Mouse (Mus musculus): ENCODE measurements around the gene Prdm16. TPM values are rescaled to one million over a fixed set of nuclear protein-coding genes. Genes with fewer than 3 reads are reported as not detected.

Gene Prdm16
- polyA plus RNA-seq, 1 experiment from 2014 or later: 11.8 TPM

DNA sequence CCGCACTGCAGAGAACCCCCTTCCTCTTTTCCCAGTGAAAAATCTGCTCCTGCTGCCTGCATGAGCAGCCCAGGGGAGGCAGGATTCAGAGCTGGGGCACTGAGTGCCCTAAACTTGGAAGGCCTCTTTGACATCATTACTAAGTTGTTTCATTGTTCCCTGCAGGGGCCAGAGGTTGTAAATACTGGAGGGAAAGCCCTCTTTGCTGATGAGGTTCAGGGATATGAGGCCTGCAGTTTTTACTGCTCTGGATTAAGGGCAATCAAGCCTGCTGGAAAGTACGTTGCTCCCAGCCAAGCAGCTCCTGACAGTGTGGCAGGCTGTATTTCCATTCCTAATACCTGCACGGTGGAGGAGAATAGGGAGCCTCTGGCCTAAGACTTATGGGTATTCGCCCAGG lies 221.8 kb downstream of the Prdm16 start:
- WGBS: 52% methylated on average over 4 of the region's 4 CpGs
- Histone ChIP-seq H3K27me3 (ENCODE audit: control insufficient read depth, insufficient read depth, low read depth, low read length) (no peaks in the 10 kb centered on the region), H3K27ac (ENCODE audit: low read length) (no peak overlapping the region)

DNA sequence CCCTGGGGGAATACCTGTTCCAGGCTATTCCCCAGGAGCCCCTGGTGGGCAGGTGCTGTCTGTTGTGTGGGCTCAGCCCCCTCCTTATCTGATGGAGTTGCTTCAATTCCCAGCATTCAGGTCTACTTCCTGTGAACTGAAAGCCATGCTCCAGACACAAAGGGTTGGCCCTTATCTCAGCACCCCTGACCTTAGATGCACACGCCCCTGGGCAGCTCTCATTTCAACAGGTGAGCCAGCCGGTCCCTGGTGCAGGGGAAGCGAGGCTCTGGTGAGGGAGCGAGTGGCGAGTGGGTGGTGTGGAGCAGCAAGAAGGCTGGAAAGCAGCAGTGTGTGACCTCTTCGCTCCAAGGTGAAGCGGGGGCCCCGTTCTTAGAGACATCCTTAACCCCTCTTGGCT lies 226.1 kb downstream of the Prdm16 start:
- Histone ChIP-seq H3K27ac (ENCODE audit: low read length) (no peak overlapping the region), H3K27me3 (ENCODE audit: control insufficient read depth, insufficient read depth, low read depth, low read length) (no peaks in the 10 kb centered on the region; the same call in 1 of the 2 replicates), H3K9ac (ENCODE audit: low read depth, low read length) (no peak overlapping the region), H3K36me3 (ENCODE audit: control insufficient read depth, insufficient read depth, low read length) (no peaks in the 10 kb centered on the region), H3K9me3 (replicated peaks; ENCODE audit: control insufficient read depth, low read length, poor library complexity, severe bottlenecking) (no peaks in the 10 kb centered on the region), H3K4me1 (ENCODE audit: control insufficient read depth, insufficient read depth, low read length) (peaks cover 6% of the 10 kb centered on the region; the same call in 1 of the 2 replicates), H3K4me3 (ENCODE audit: low read depth, low read length) (no peak overlapping the region), H3K4me2 (ENCODE audit: low read length) (no peak overlapping the region)
- ATAC-seq: no peak
- WGBS: 70% methylated on average over 8 of the region's 8 CpGs

More for the DNA sequence above, 221.8 kb downstream of the Prdm16 start:
- Histone ChIP-seq H3K9me3 (replicated peaks; ENCODE audit: control insufficient read depth, low read length, poor library complexity, severe bottlenecking) (no peaks in the 10 kb centered on the region), H3K9ac (ENCODE audit: low read depth, low read length) (no peak overlapping the region), H3K4me3 (ENCODE audit: low read depth, low read length) (no peak overlapping the region), H3K36me3 (ENCODE audit: control insufficient read depth, insufficient read depth, low read length) (no peaks in the 10 kb centered on the region), H3K4me1 (ENCODE audit: control insufficient read depth, insufficient read depth, low read length) (peaks cover 6% of the 10 kb centered on the region; the same call in 1 of the 2 replicates), H3K4me2 (ENCODE audit: low read length) (no peak overlapping the region)
- no peak for ATAC-seq

DNA sequence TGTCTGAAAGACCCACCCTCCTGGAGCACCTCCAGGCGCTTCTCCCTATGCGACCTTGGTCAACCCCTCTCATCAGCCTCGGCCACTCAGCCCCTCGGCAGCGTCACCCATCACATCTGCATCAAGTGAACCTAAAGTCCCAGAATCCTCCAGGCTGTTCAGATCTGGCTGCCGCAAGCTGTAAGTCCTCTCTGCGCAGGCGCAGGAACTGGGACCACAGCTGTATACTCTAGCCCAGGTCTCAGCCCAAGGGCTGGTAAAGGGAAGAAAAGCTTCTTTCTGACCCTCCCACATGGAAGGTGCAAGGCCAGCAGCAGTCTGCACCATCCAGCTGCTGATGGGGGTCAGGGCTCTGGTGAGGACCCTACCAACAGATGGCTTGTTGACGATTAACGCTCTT lies 226.8 kb downstream of the Prdm16 start:
- ATAC-seq: peak; percentile 19; the same call in 1 of the 2 replicates
- Histone ChIP-seq H3K27me3 (ENCODE audit: control insufficient read depth, insufficient read depth, low read depth, low read length) (no peaks in the 10 kb centered on the region; the same call in 1 of the 2 replicates), H3K4me2 (ENCODE audit: low read length) (no peak overlapping the region), H3K9ac (ENCODE audit: low read depth, low read length) (no peak overlapping the region), H3K4me1 (ENCODE audit: control insufficient read depth, insufficient read depth, low read length) (peaks cover 6% of the 10 kb centered on the region; the same call in 1 of the 2 replicates), H3K9me3 (replicated peaks; ENCODE audit: control insufficient read depth, low read length, poor library complexity, severe bottlenecking) (no peaks in the 10 kb centered on the region), H3K4me3 (ENCODE audit: low read depth, low read length) (no peak overlapping the region), H3K27ac (ENCODE audit: low read length) (no peak overlapping the region), H3K36me3 (ENCODE audit: control insufficient read depth, insufficient read depth, low read length) (no peaks in the 10 kb centered on the region)
- WGBS: 79% methylated on average over 10 of the region's 10 CpGs

DNA sequence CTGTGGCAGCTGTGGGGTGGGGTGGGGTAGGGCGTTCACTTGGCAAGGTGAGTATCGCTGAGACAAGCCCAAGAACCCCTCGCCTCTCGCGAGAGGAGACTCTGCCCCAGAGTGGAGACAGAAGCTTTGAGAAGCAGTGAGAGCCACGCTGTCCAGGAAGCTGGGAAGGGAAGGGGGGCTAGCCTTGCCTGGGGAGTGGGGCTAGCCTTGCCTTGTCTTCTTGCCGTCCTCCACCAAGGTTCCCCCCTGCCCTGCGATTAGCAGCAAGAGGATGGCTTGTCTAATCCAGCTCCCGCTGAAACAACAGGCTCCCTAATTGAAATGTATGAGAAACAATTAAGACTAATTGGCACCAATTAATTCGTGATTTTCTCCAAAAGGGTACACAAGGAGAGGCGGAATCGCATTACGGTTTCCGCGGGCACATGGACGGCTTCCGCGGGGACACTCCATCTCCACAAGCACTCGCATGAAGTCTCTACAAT lies 227.4 kb downstream of the Prdm16 start:
- WGBS: 44% methylated on average over 19 of the region's 19 CpGs
- H3K4me2 ChIP-seq (ENCODE audit: low read length): no peak overlapping the region
- no peaks in the 10 kb centered on the region; the same call in 1 of the 2 replicates for H3K27me3 ChIP-seq (ENCODE audit: control insufficient read depth, insufficient read depth, low read depth, low read length)
- peaks cover 6% of the 10 kb centered on the region; the same call in 1 of the 2 replicates for H3K4me1 ChIP-seq (ENCODE audit: control insufficient read depth, insufficient read depth, low read length)
- ATAC-seq: no peak
- no peaks in the 10 kb centered on the region for H3K9me3 ChIP-seq (replicated peaks; ENCODE audit: control insufficient read depth, low read length, poor library complexity, severe bottlenecking)
- no peak overlapping the region for H3K4me3 ChIP-seq (ENCODE audit: low read depth, low read length)
- H3K9ac ChIP-seq (ENCODE audit: low read depth, low read length): no peak overlapping the region
- H3K27ac ChIP-seq (ENCODE audit: low read length): no peak overlapping the region
- H3K36me3 ChIP-seq (ENCODE audit: control insufficient read depth, insufficient read depth, low read length): no peaks in the 10 kb centered on the region

DNA sequence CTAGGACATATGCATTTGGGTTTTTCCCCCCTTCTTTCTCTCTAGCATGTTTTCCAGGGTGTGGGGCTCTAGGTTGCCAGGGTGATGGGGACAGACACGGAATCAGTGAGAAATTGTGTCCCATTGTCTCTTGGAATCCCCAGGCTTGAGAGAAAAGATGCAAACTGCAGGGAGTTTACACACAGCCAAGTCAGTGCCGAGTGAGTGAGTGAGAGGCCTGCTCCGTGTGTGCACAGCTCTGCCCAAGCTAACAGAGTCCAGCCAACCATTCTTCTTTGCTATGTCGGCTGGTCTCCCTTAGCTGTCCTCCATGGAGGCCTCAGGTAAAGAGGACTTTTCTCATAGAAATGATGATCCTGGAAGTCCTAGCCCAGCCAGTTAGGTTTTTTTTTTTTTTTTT lies 233.7 kb downstream of the Prdm16 start:
- no peaks in the 10 kb centered on the region for H3K9me3 ChIP-seq (replicated peaks; ENCODE audit: control insufficient read depth, low read length, poor library complexity, severe bottlenecking)
- no peak for ATAC-seq
- 0 out of 2 replicates have a peak, but pooled peaks cover 5% of the 10 kb centered on the region for H3K4me1 ChIP-seq (ENCODE audit: control insufficient read depth, insufficient read depth, low read length)
- H3K4me2 ChIP-seq (ENCODE audit: low read length): no peak overlapping the region
- no peak overlapping the region for H3K27ac ChIP-seq (ENCODE audit: low read length)
- no peaks in the 10 kb centered on the region; the same call in 1 of the 2 replicates for H3K27me3 ChIP-seq (ENCODE audit: control insufficient read depth, insufficient read depth, low read depth, low read length)
- no peak overlapping the region for H3K4me3 ChIP-seq (ENCODE audit: low read depth, low read length)
- 10% methylated on average over 4 of the region's 4 CpGs for WGBS
- H3K9ac ChIP-seq (ENCODE audit: low read depth, low read length): no peak overlapping the region
- no peaks in the 10 kb centered on the region for H3K36me3 ChIP-seq (ENCODE audit: control insufficient read depth, insufficient read depth, low read length)

DNA sequence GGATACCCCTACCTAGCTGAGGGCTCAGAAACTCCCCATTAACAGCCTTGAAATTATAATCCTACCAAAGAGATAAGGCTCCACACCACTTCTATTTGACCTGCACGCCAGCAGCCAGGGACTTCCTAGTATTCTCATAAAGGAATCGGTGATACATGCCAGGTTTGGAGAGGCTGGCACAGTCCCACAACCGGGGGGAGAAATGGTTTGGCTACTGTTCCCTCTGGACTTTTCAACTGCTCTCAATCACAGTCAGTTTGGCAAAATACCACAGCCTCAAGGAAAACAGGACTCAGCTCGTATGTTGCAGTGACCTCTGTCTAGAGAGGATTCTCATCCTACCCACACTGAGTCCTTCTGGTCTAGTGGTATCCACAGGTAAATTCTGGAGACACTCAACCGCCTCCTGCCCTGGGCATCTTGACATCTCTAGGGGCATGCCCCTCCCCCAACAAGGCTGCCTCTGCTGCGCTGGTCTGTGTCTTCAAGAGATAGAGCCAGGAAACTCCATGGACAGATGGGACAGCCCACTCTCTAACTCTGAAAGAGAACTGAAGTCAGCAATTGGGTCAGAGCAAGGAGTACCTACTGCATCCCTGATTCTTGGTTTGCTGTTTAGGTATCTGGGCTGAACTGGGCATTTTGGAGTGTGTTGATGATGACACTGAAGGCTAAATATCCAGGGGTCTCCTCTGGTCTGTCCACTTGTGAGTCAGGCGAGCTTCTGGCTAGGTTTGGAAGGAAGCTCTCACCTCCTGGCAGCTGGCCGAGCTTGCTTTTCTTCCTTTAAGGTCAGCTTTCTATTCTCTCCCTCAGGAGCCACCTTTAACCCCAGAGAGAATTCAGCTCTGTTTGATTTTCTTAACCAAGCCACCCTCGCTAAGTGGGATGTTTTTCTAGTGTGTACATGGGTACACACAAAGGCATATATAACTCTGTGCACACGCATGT lies 234.4 kb downstream of the Prdm16 start:
- H3K36me3 ChIP-seq (ENCODE audit: control insufficient read depth, insufficient read depth, low read length): no peaks in the 10 kb centered on the region
- H3K4me3 ChIP-seq (ENCODE audit: low read depth, low read length): no peak overlapping the region
- H3K27me3 ChIP-seq (ENCODE audit: control insufficient read depth, insufficient read depth, low read depth, low read length): no peaks in the 10 kb centered on the region
- ATAC-seq: no peak
- no peaks in the 10 kb centered on the region for H3K9me3 ChIP-seq (replicated peaks; ENCODE audit: control insufficient read depth, low read length, poor library complexity, severe bottlenecking)
- H3K4me1 ChIP-seq (ENCODE audit: control insufficient read depth, insufficient read depth, low read length): 0 out of 2 replicates have a peak, but pooled peaks cover 5% of the 10 kb centered on the region
- H3K27ac ChIP-seq (ENCODE audit: low read length): no peak overlapping the region
- no peak overlapping the region for H3K9ac ChIP-seq (ENCODE audit: low read depth, low read length)
- WGBS: 51% methylated on average over 10 of the region's 10 CpGs
- H3K4me2 ChIP-seq (ENCODE audit: low read length): no peak overlapping the region

DNA sequence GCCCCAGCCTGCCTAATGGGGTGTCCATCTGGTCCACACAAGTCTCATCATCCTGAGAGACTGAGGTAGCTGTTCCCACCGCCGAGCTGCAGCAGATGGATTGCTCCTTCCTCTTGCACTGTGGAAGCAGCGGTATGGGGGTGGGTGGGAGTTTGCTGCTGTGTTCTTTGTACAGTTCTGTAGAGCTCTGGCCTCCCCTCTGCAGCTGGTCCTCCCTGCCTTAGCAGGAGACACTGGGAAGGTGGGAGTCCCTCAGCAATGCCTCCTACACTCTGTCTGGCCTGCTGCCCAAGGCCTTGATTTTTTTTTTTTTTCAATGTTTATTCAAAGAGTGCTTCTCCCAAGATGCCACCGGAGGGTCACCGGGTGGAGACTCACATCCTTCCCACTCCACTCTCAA lies 235.3 kb downstream of the Prdm16 start:
- no peaks in the 10 kb centered on the region for H3K9me3 ChIP-seq (replicated peaks; ENCODE audit: control insufficient read depth, low read length, poor library complexity, severe bottlenecking)
- ATAC-seq: no peak
- no peak overlapping the region for H3K27ac ChIP-seq (ENCODE audit: low read length)
- no peak overlapping the region for H3K4me2 ChIP-seq (ENCODE audit: low read length)
- H3K27me3 ChIP-seq (ENCODE audit: control insufficient read depth, insufficient read depth, low read depth, low read length): no peaks in the 10 kb centered on the region
- no peaks in the 10 kb centered on the region for H3K36me3 ChIP-seq (ENCODE audit: control insufficient read depth, insufficient read depth, low read length)
- 0 out of 2 replicates have a peak, but pooled peaks cover 5% of the 10 kb centered on the region for H3K4me1 ChIP-seq (ENCODE audit: control insufficient read depth, insufficient read depth, low read length)
- no peak overlapping the region for H3K4me3 ChIP-seq (ENCODE audit: low read depth, low read length)
- WGBS: 74% methylated on average over 5 of the region's 5 CpGs
- H3K9ac ChIP-seq (ENCODE audit: low read depth, low read length): no peak overlapping the region

DNA sequence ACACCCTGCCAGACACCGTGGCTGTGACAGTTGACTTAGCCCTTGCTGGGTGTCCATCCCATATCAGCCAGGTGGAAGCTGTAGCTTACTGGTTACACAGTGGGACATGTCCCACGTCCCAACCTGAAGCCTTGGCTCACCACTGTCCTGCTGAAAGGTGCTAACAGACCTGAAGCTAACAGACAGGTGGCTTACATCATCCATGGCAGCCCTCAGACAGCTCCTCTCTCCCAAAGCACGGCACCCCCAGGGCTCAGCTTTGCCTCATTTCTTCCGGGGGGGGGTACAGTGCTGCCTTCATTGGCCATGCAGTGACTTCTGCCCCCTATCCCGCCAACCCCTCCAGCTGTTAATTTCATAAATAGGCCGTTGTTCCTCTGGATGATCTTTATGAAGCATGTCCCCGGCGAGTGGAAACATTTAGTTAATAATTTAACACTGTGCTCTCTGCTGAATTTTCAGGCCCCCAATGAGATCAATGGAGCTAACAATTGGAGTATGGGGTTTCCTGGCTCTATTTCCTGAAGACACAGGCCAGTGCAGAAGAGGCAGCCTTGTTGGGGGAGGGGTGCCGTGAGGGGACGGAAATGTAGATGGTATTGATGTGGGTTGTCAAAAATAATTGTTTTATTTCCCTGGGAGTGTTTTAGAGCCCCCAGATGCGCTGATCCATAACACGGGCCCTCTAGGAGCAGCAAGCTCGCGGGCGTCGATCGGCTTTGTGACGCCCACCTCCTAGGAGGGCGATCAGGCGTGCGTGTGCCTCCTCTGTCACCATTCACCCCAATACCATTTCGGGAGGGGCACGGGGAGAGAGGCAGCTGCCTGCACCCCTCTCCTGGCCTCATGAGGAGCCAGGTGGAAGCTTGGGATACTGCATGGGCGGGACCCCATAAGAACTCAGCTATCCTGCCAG lies 236.2 kb downstream of the Prdm16 start:
- no peak overlapping the region for H3K4me3 ChIP-seq (ENCODE audit: low read depth, low read length)
- no peaks in the 10 kb centered on the region for H3K9me3 ChIP-seq (replicated peaks; ENCODE audit: control insufficient read depth, low read length, poor library complexity, severe bottlenecking)
- no peaks in the 10 kb centered on the region for H3K27me3 ChIP-seq (ENCODE audit: control insufficient read depth, insufficient read depth, low read depth, low read length)
- 0 out of 2 replicates have a peak, but pooled peaks cover 5% of the 10 kb centered on the region for H3K4me1 ChIP-seq (ENCODE audit: control insufficient read depth, insufficient read depth, low read length)
- WGBS: 78% methylated on average over 24 of the region's 24 CpGs
- ATAC-seq: no peak
- H3K9ac ChIP-seq (ENCODE audit: low read depth, low read length): no peak overlapping the region
- no peaks in the 10 kb centered on the region for H3K36me3 ChIP-seq (ENCODE audit: control insufficient read depth, insufficient read depth, low read length)
- no peak overlapping the region for H3K27ac ChIP-seq (ENCODE audit: low read length)
- H3K4me2 ChIP-seq (ENCODE audit: low read length): no peak overlapping the region

Data from midbrain, embryonic 16.5 days (tissue).